Comparison of ENCODE assay signal across 11 mouse cellular contexts in genomic region chr14:105862199-105862598, GRCm38 (mm10).
"Had no signal": no experiment of that assay in that cellular context is flagged by ENCODE, and none has a peak within 500 bp of the region (broad histone marks: within the 10 kb centered on the region; RNA-seq: fewer than 3 reads in every experiment).

No protein-coding gene starts in this region.

- ATAC-seq: liver, postnatal 0 days had no signal

- H3K9me3 ChIP-seq: kidney, embryonic 15.5 days; limb, embryonic 12.5 days; liver, embryonic 13.5 days had no signal

- H3K4me1 ChIP-seq: limb, embryonic 12.5 days; liver, embryonic 13.5 days; neural tube, embryonic 13.5 days had no signal

- H3K36me3 ChIP-seq: kidney, embryonic 15.5 days; limb, embryonic 12.5 days; liver, embryonic 13.5 days; neural tube, embryonic 13.5 days had no signal

- DNase-seq: kidney, adult 2 months; kidney, postnatal 14 days; liver; liver, embryonic 13.5 days; liver, postnatal 0 days; midbrain, embryonic 14.5 days; right cerebral cortex, postnatal 25 days; thymus, postnatal 4 days had no signal

- H3K9ac ChIP-seq: kidney, embryonic 15.5 days; limb, embryonic 12.5 days; liver, embryonic 13.5 days; liver, postnatal 0 days; neural tube, embryonic 13.5 days had no signal

- H3K27me3 ChIP-seq: kidney, embryonic 15.5 days; limb, embryonic 12.5 days; liver, embryonic 13.5 days; neural tube, embryonic 13.5 days had no signal

- H3K27ac ChIP-seq: kidney, embryonic 15.5 days; limb, embryonic 12.5 days; liver, embryonic 13.5 days; neural tube, embryonic 13.5 days had no signal

- H3K4me3 ChIP-seq: kidney, embryonic 15.5 days; limb, embryonic 12.5 days; liver, embryonic 13.5 days; neural tube, embryonic 13.5 days had no signal
